Mouse (Mus musculus) mouse embryonic stem cell (cell line): ENCODE measurements around the gene Rab40c.
"Not testable (repeated sequence)": the region's sequence is repeated elsewhere in the genome, so short reads cannot be mapped to it uniquely, and the experiment has no call there.

Experiments
- in situ Hi-C, 2 experiments: fragments of 300-500 bp; cut with MboI; formaldehyde crosslinking; loops; 1 replicate in 1 of 2; 3 replicates in 1 of 2; pipeline ENCODE4 v1.14.3; 2019 to 2020; ENCODE audit warnings: low sequenced_read_pairs in 2 of 2, low pct_unique_long_range_greater_than_20kb in 1 of 2, mixed read lengths in 1 of 2; ENCODE audit not compliant: unreplicated experiment in 1 of 2

Gene Rab40c

GRCm38 (mm10) chr17:25879750-25880149 is 39.8 kb downstream of the Rab40c start:
- in situ Hi-C loops, result no loop called here

- in situ Hi-C loops, result no loop called here
These were observed 40.3 kb downstream of the Rab40c start for GRCm38 (mm10) chr17:25879261-25879660.

- in situ Hi-C loops, result no loop called here
These were observed 40.8 kb downstream of the Rab40c start for GRCm38 (mm10) chr17:25878611-25879180.

- in situ Hi-C loops, result no loop called here
These were observed 41.6 kb downstream of the Rab40c start for GRCm38 (mm10) chr17:25877741-25878610.

GRCm38 (mm10) chr17:25877025-25877424 is 42.5 kb downstream of the Rab40c start:
- in situ Hi-C loops, result no loop called here

- in situ Hi-C loops, result no loop called here
These were observed 43.1 kb downstream of the Rab40c start for GRCm38 (mm10) chr17:25876347-25876915.

GRCm38 (mm10) chr17:25875171-25876136 is 44.1 kb downstream of the Rab40c start:
- in situ Hi-C loops, result no loop called here

GRCm38 (mm10) chr17:25874721-25875170 is 44.8 kb downstream of the Rab40c start, which contains the start of gene Mettl26:
Gene Mettl26 (plus strand): TSS chr17:25875074.
- in situ Hi-C loops, result no loop called here

GRCm38 (mm10) chr17:25874148-25874720 is 45.3 kb downstream of the Rab40c start:
- in situ Hi-C loops, result no loop called here

GRCm38 (mm10) chr17:25873405-25874147 is 46.0 kb downstream of the Rab40c start:
- in situ Hi-C loops, result no loop called here

- in situ Hi-C loops, result no loop called here
These were observed 46.9 kb downstream of the Rab40c start for GRCm38 (mm10) chr17:25872676-25873075.

GRCm38 (mm10) chr17:25871566-25871965 is 48.0 kb downstream of the Rab40c start:
- in situ Hi-C loops, result not testable (repeated sequence)

- in situ Hi-C loops, result no loop called here
These were observed 49.6 kb downstream of the Rab40c start for GRCm38 (mm10) chr17:25869954-25870353.

- in situ Hi-C loops, result no loop called here
These were observed 50.0 kb downstream of the Rab40c start for GRCm38 (mm10) chr17:25869498-25869897.

GRCm38 (mm10) chr17:25868601-25869191 is 50.8 kb downstream of the Rab40c start, which contains the start of gene Mcrip2:
Gene Mcrip2 (minus strand): TSS chr17:25868764.
- in situ Hi-C loops, result no loop called here

- in situ Hi-C loops, result no loop called here
These were observed 51.5 kb downstream of the Rab40c start for GRCm38 (mm10) chr17:25867836-25868600.
